Comparison of ENCODE assay signal across 19 mouse cellular contexts in genomic region chr11:11774384-11774783, GRCm38 (mm10).
"Had no signal": no experiment of that assay in that cellular context is flagged by ENCODE, and none has a peak within 500 bp of the region (broad histone marks: within the 10 kb centered on the region; RNA-seq: fewer than 3 reads in every experiment).

No protein-coding gene starts in this region.

- ATAC-seq: liver, postnatal 0 days; lung, postnatal 0 days; midbrain, embryonic 16.5 days had no signal

- DNase-seq: liver, postnatal 0 days; lung, adult 2 months; lung, postnatal 14 days; lung, postnatal 36 days; midbrain, embryonic 14.5 days; right cerebral cortex, postnatal 14 days; thymus, adult 2 months; thymus, postnatal 25 days; thymus, postnatal 4 days had no signal

- H3K4me1 ChIP-seq: liver, embryonic 15.5 days; lung, embryonic 15.5 days; midbrain, embryonic 12.5 days; neural tube, embryonic 12.5 days; stomach, embryonic 15.5 days had no signal

- H3K4me3 ChIP-seq: liver, embryonic 15.5 days; lung, embryonic 15.5 days; megakaryocyte, embryonic 14.5 days; midbrain, embryonic 12.5 days; neural tube, embryonic 12.5 days; stomach, embryonic 15.5 days had no signal

- H3K9ac ChIP-seq: liver, embryonic 15.5 days; liver, postnatal 0 days; lung, embryonic 15.5 days; midbrain, embryonic 12.5 days; neural tube, embryonic 12.5 days; stomach, embryonic 15.5 days had no signal

- H3K27ac ChIP-seq: liver, embryonic 15.5 days; lung, embryonic 15.5 days; macrophage; midbrain, embryonic 12.5 days; neural tube, embryonic 12.5 days; stomach, embryonic 15.5 days; stomach, postnatal 0 days had no signal

- H3K9me3 ChIP-seq: liver, embryonic 15.5 days; lung, embryonic 15.5 days; megakaryocyte, embryonic 14.5 days; midbrain, embryonic 12.5 days; neural tube, embryonic 12.5 days; stomach, embryonic 15.5 days had no signal

- H3K36me3 ChIP-seq: lung, embryonic 15.5 days; midbrain, embryonic 12.5 days; neural tube, embryonic 12.5 days; stomach, embryonic 15.5 days had no signal

- H3K27me3 ChIP-seq: liver, embryonic 15.5 days; lung, embryonic 15.5 days; megakaryocyte, embryonic 14.5 days; midbrain, embryonic 12.5 days; neural tube, embryonic 12.5 days; stomach, embryonic 15.5 days had no signal

- H3K4me2 ChIP-seq: liver, embryonic 15.5 days; lung, embryonic 15.5 days; midbrain, embryonic 12.5 days; neural tube, embryonic 12.5 days; stomach, embryonic 15.5 days had no signal
